Mouse (Mus musculus): ENCODE data around the gene Pyroxd1.
A peak's percentile ranks its signal among the peaks of the same experiment; 100 is the strongest.

Gene Pyroxd1

GRCm38 (mm10) chr6:142377081-142377480, 31.6 kb downstream of the Pyroxd1 start:
- no peak for DNase-seq (ENCODE audit: low spot score)

DNA sequence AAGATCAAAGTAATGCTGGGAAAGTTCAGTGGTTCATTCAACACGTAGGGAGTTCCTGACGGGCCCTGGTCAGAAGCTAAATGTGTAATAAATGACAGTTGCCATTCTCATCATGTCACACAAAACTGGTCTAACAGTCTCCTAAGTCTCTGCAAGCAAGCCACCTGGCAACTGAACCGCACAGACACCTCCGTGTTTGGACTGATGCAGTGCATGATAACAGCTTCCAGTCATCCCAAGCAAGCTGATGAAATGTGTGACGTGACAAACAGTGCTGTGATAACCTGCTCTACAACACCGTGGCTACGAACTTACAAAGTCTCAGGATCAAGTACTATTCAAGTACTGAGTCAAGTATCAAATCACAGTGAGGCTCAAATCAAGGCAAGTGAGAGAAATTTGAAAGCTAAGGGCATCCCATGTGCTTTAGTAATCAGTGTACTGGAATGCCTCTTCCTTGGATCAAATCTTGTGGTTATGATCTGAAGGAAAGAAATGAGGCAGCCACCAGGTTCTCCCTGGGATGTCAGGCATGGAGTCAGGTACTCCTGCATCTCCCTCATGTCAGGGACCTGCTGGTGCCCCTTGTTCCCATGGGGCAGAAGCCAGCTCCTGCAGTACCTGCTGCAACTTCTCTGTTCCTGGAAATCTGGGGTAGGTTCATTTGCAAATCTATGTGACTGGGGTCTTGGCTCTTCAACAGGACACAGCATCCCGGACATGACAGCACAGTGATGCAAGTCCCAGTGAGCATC, 33.3 kb downstream of the Pyroxd1 start:
- no peak for DNase-seq (ENCODE audit: low spot score)

DNA sequence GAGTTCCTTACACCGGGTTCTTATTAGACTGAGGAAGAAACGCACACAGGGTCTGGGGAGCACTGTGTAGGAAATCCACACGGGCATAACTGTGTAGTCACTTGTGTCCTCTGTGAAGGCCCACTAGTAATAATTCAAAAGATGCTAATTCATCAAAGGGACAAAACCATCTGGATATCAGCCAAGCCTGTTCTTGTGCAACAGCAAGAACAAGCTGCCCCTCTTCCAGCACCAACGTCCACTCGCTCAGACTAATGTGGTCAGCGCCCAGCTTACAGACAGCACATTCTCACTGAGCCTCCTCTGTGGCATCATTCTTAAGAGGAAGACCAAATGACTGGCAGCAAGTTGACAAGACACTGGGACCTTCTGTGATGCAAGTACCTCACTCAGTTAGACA, 34.5 kb downstream of the Pyroxd1 start:
- DNase-seq (ENCODE audit: low spot score): no peak

GRCm38 (mm10) chr6:142381615-142382014, 36.2 kb downstream of the Pyroxd1 start:
- DNase-seq (ENCODE audit: low spot score): no peak

DNA sequence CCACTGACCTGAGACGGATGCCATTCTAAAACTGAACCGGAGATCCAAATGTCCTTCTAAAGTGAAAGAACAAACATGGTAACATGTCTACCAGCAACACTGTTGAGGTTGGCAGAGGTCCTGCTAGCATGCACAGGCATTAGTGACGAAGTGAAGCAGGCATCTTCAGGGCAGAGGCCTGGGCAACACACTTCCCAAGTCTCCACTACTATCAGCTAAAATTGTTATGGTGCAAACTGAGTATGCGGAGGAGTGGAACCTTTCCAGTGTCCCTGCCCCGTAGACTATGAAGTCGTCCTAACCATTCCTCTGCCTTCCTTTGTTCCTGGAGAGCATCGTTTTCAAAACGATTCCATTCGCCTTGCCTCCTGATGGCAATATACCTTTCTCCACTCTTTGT, 39.1 kb downstream of the Pyroxd1 start:
- no peak for DNase-seq (ENCODE audit: low spot score)

GRCm38 (mm10) chr6:142386285-142387010, 41.0 kb downstream of the Pyroxd1 start:
- DNase-seq (ENCODE audit: low spot score): no peak

DNA sequence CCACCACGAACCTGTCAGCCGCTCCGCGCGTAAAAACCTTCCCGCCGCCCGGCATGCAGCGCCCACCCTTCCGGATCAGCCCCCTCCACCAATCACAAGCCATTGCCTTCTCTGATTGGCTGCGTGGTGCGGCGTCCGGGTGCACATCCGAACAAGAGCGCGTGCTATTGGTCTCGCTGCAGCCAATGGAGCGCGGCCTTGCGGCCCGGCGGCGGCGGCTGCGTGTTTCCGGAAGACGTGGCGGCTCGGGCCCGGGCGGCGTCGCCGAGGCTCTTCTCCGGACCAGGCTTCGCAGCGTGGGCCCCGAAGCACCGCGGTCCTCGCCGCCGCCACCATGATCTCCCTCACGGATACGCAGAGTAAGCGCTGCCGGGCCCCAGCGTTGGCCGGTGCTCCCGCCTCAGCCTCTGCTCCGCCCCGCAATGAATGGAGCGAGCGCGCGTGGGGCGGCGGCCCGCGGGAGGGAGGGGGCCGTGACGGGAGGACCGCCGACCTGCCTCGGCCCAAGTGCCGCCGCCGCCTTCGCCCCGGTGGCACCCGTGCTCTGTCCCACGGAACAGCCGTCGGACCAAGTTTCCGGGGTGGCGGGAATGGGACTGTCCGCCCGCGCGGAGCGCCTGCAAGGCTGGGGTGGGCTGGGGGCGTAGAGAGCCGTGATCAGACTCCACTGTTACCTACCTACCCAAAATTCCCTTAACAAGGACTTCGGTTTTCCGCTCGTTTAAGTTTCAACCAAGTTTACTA, 41.7 kb downstream of the Pyroxd1 start, which contains the start of the genes Recql and Golt1b:
TSS of gene Recql (minus strand) at position 77 of the 744 bp plus-strand sequence.
TSS of gene Golt1b (plus strand) at position 211 of the 744 bp plus-strand sequence.
- peak; percentile 98 for DNase-seq (ENCODE audit: low spot score)

- DNase-seq (ENCODE audit: low spot score): no peak
Measured at GRCm38 (mm10) chr6:142387755-142388271, 42.4 kb downstream of the Pyroxd1 start.

- no peak for DNase-seq (ENCODE audit: low spot score)
Measured at GRCm38 (mm10) chr6:142389101-142389500, 43.6 kb downstream of the Pyroxd1 start.

DNA sequence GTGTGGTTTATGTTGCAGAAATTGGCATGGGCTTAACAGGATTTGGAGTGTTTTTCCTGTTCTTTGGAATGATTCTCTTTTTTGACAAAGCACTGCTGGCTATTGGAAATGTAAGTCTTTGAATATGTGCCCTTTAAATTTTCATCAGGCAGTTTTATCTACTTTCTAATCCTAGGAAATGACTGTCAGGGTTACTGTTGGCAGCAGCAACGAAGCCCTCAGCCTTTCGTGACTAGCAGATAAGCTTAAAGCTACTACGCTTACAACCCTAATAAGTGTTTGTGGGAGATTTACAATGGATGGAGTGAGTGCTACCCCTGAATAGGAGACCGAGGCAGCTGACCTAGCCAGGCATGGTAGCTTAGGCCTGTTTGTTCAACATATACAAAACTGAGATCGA, 46.9 kb downstream of the Pyroxd1 start:
- no peak for DNase-seq (ENCODE audit: low spot score)

- no peak for DNase-seq (ENCODE audit: low spot score)
Measured at GRCm38 (mm10) chr6:142394669-142395068, 49.2 kb downstream of the Pyroxd1 start.

GRCm38 (mm10) chr6:142395756-142396155, 50.3 kb downstream of the Pyroxd1 start:
- DNase-seq (ENCODE audit: low spot score): no peak

DNA sequence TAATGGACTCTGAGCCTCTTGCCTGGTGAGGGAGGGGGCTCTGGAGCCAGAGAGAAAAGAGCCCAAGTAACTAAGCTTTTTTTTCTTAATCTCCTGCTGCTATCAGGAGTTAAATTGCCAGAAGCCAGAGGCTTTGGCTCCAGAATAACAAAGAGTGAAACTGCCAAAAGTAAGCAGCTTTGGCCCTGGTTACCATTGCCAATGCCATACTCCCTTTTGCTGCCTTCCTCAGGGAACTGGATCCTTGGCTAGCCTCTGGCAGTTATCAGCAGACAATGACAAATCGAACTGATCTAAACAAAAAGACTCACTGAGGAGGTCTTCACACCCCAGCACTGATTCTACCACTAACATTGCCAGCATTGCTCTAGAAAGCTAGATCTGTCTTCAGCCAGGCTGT, 65.7 kb downstream of the Pyroxd1 start:
- no peak for DNase-seq (ENCODE audit: low spot score)

All from lung, postnatal 25 days (tissue).